Mouse (Mus musculus) stomach, postnatal 0 days (tissue): Measurements from ENCODE around the gene Spata48.

ENCODE experiments used
- CTCF ChIP-seq: IDR thresholded peaks from 2 replicates; pipeline ENCODE4 v1.5.1; 2016; ENCODE audit warnings: antibody characterized with exemption, low read depth, mild to moderate bottlenecking, moderate library complexity
- EP300 ChIP-seq: optimal IDR thresholded peaks from 2 replicates; pipeline ENCODE3; 2016; ENCODE audit warnings: antibody characterized with exemption

DNA sequence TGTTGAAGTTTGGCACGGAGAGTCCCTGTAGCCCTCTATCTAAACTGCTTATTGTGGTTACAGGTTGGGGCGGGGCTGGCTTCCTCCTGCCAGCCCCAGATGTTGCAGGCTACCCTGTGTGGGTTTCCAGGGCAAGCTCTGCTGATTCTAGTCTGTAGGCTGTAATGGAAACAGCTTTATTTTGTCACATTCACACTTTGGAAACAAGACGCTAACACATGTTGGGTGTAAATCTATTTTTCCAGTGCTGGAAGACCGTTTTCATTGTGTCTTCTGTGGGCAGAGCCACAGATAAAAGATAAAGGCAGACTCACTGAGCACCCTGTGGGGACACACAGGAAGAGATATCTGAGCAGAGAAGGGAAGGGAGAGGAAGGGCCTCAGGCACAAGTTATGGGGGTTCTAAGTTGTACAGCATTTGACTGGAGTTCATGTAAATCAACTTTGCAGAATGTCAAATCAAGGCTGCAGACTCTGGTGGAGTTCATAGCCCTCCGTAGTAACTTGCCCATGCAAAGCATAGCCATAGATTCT, 60.1 kb downstream of the Spata48 start:
- TF ChIP-seq CTCF, result no peak
- TF ChIP-seq EP300, result no peak
